Mouse (Mus musculus) urinary bladder, postnatal 25 days (tissue): ENCODE measurements at regions not wholly inside any gene's neighbourhood (a gene's known extent, or its start where the extent isn't known, plus 50 kb on each side); places are given as distances from the start of the nearest gene placed in this dataset.
"Not testable (repeated sequence)": the region's sequence is repeated elsewhere in the genome, so short reads cannot be mapped to it uniquely, and the experiment has no call there.

ENCODE experiments used
- DNase-seq: peaks from one replicate; pipeline ENCODE4 v3.0.0; 2022; ENCODE audit warnings: low spot score

- DNase-seq, result not testable (repeated sequence)
Measured at GRCm38 (mm10) chr6:68632309-68632708, 1096.7 kb upstream of the Tacstd2 start.

DNA sequence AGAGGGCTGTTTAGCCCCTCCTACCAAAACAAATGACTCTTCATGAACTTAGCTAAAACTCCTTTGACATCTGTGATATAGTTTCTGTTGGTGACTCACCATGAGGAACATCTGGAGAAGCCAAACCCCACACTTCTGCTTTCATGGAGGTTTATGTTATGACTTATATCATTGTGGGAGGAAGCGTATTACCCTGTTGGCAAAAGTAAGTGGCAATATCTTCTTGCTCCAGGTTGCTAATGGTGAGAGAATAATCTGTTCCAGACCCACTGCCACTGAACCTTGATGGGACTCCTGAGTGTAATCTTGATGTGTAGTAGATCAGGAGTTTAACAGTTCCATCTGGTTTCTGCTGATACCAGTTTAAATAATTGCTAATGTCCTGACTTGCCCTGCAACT, 1096.2 kb upstream of the Tacstd2 start:
- no peak for DNase-seq

- no peak for DNase-seq
Measured at GRCm38 (mm10) chr6:68606033-68606432, 1070.4 kb upstream of the Tacstd2 start.
